Mouse (Mus musculus) left cerebral cortex, adult 2 months (tissue): ENCODE measurements at regions not wholly inside any gene's neighbourhood (a gene's known extent, or its start where the extent isn't known, plus 50 kb on each side); places are given as distances from the start of the nearest gene placed in this dataset.

Experiments
- DNase-seq, 2 experiments: peaks; one replicate each; pipeline ENCODE4 v3.0.0; 2021 to 2022; ENCODE audit warnings: low spot score in 2 of 2, mixed read lengths in 1 of 2; ENCODE audit errors: extremely low spot score in 1 of 2
- H3K27ac ChIP-seq: fragments of 200-600 bp; 2 replicates; pipeline ENCODE4 v1.8.1; 2022
- H3K4me3 ChIP-seq: fragments of 200-600 bp; 2 replicates; pipeline ENCODE4 v1.8.1; 2022
- CTCF ChIP-seq: fragments of 200-600 bp; IDR thresholded peaks from 2 replicates; pipeline ENCODE4 v1.8.1; 2022; ENCODE audit warnings: antibody characterized with exemption, mild to moderate bottlenecking, moderate library complexity
- intact Hi-C: fragments of 180-260 bp; cut with DNase I; formaldehyde crosslinking; loops from one replicate; pipeline ENCODE4 v1.15.1; 2025

- no peak for TF ChIP-seq CTCF
- DNase-seq = no peak
- H3K27ac ChIP-seq = no peak overlapping the region
- intact Hi-C loops = no loop called here
- H3K4me3 ChIP-seq = no peak overlapping the region
Measured at GRCm38 (mm10) chr4:131461728-131462127, 376.4 kb downstream of the Ptpru start.

DNA sequence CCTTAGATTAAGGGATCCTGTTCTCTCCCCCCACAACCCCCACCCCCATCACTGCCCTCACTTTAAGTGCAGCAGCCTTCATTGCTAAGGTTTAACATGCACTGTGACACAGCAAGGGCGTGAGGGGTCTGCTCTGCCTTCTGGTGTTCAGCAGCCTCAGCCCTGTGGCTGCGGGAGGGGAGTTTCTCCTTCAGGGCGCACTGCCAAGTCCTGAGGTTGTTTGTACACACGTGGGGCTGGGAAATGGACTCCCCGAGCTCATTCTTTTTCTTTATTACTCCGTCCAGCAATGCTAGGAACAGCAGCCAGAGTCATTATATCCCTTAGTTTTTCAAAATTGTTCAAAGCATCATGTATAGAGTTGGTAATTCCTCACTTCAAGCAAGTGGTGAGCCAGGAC, 363.1 kb downstream of the Ptpru start:
- intact Hi-C loops = no loop called here
- H3K27ac ChIP-seq = no peak overlapping the region
- no peak for DNase-seq
- TF ChIP-seq CTCF = no peak
- no peak overlapping the region for H3K4me3 ChIP-seq

GRCm38 (mm10) chr4:131478923-131479322, 359.2 kb downstream of the Ptpru start:
- intact Hi-C loops = no loop called here
- peak; percentile 2; the same call in 1 of the 2 replicates for TF ChIP-seq CTCF
- no peak for DNase-seq
- no peak overlapping the region for H3K4me3 ChIP-seq
- H3K27ac ChIP-seq = no peak overlapping the region

- intact Hi-C loops = no loop called here
- Histone ChIP-seq H3K4me3 (no peak overlapping the region), H3K27ac (no peak overlapping the region)
- no peak for DNase-seq
- no peak for TF ChIP-seq CTCF
Measured at GRCm38 (mm10) chr4:131483958-131484605, 354.0 kb downstream of the Ptpru start.

DNA sequence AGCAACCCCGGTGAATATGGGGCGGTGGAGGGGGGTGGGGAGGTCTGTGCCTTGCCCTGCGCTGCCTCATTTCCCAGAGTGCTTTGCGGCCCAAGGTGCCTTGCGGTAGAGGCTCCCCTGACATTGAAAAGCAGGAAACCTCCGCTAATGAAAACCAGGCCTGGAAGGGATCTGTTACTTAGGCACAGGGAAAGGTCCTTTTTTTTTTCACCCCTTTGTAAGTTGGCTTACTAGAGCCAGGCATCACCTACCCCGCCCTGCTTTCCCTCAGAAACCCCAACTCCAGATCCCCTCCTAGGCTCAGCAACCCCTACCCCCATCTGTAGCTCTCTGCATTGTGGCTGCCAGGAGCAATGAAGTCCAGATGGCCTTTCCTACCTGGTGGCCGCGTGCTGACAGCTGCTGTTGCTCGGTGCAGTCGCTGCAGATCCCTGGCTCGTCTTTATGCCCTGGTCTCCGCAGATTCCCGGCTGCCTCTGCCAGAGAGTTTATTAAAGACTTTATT, 353.4 kb downstream of the Ptpru start:
- Histone ChIP-seq H3K27ac (no peak overlapping the region), H3K4me3 (no peak overlapping the region)
- no peak for DNase-seq
- TF ChIP-seq CTCF = no peak
- intact Hi-C loops = loop anchor here (5.0 kb wide), 3 partner anchors 52 to 348 kb away; no protein-coding TSS in a partner anchor

- no peak for TF ChIP-seq CTCF
- Histone ChIP-seq H3K4me3 (no peak overlapping the region), H3K27ac (no peak overlapping the region)
- DNase-seq = no peak
- intact Hi-C loops = loop anchor here (5.0 kb wide), 3 partner anchors 53 to 347 kb away; no protein-coding TSS in a partner anchor
Measured at GRCm38 (mm10) chr4:131485126-131485825, 352.8 kb downstream of the Ptpru start.

GRCm38 (mm10) chr4:131486821-131487220, 351.3 kb downstream of the Ptpru start:
- Histone ChIP-seq H3K4me3 (no peak overlapping the region), H3K27ac (no peak overlapping the region)
- peak; percentile 100 for TF ChIP-seq CTCF
- intact Hi-C loops = loop anchor here (2.0 to 5.0 kb wide), 6 partner anchors 55 to 526 kb away; no protein-coding TSS in a partner anchor
- peak; percentile 83 to 92 for DNase-seq

GRCm38 (mm10) chr4:131488246-131488645, 349.8 kb downstream of the Ptpru start:
- H3K27ac ChIP-seq = no peak overlapping the region
- TF ChIP-seq CTCF = no peak
- no peak for DNase-seq
- no peak overlapping the region for H3K4me3 ChIP-seq
- intact Hi-C loops = loop anchor here (5.0 kb wide), 3 partner anchors 56 to 344 kb away; no protein-coding TSS in a partner anchor

GRCm38 (mm10) chr4:131489056-131489455, 349.0 kb downstream of the Ptpru start:
- H3K27ac ChIP-seq = no peak overlapping the region
- no peak for TF ChIP-seq CTCF
- no peak for DNase-seq
- no peak overlapping the region for H3K4me3 ChIP-seq
- intact Hi-C loops = loop anchor here (5.0 kb wide), 3 partner anchors 57 to 343 kb away; no protein-coding TSS in a partner anchor

DNA sequence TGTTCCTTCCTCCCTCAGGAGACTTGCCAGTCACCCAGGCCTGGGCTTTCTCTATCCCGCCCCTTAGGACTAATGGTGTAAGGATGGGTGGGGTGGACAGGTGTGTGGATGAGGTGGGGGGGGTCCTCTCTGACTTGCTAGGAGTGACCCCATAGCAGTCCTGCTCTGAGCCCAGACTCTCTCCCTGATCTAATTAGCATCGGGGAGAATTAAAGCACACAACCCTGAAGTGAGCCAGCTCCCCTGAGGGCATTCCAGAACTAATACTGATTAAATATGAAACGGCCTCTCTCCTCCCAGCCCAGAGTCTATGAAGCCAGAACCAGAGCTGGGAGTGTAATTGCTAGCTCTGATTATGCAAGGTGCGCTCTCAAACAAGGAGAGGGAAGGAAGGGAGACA, 346.1 kb downstream of the Ptpru start:
- intact Hi-C loops = no loop called here
- DNase-seq = no peak
- H3K4me3 ChIP-seq = no peak overlapping the region
- H3K27ac ChIP-seq = no peak overlapping the region
- TF ChIP-seq CTCF = no peak

- Histone ChIP-seq H3K27ac (no peak overlapping the region), H3K4me3 (no peak overlapping the region)
- no peak for TF ChIP-seq CTCF
- intact Hi-C loops = no loop called here
- DNase-seq = no peak
Measured at GRCm38 (mm10) chr4:131493726-131494125, 344.4 kb downstream of the Ptpru start.

- H3K27ac ChIP-seq = no peak overlapping the region
- no peak for DNase-seq
Measured at GRCm38 (mm10) chr4:131496900-131497299, 341.2 kb downstream of the Ptpru start.

More at GRCm38 (mm10) chr4:131496900-131497299, 341.2 kb downstream of the Ptpru start:
- no peak for TF ChIP-seq CTCF
- intact Hi-C loops = no loop called here
- no peak overlapping the region for H3K4me3 ChIP-seq
